Mouse (Mus musculus) liver, postnatal 0 days (tissue): ENCODE results near the gene Hjurp. TPM values are rescaled to one million over a fixed set of nuclear protein-coding genes. Genes with fewer than 3 reads are reported as not detected.
A peak's percentile ranks its signal among the peaks of the same experiment; 100 is the strongest.

Experiments used
- ATAC-seq: fragments of 200-750 bp; cut with Nextera tagmentation; 2 replicates; pipeline ENCODE4 v1.8.0; 2017; ENCODE audit warnings: mild to moderate bottlenecking, moderate library complexity
- DNase-seq: peaks from one replicate; pipeline ENCODE4 v3.0.0-alpha.2; 2016
- H3K27ac ChIP-seq: fragments of 300-500 bp; sonication (generic); 2 replicates; pipeline ENCODE4 v1.5.1; 2014; ENCODE audit warnings: antibody characterized with exemption, moderate library complexity, mild to moderate bottlenecking, low read depth
- H3K27me3 ChIP-seq: fragments of 300-500 bp; sonication (generic); 2 replicates; pipeline ENCODE4 v1.6.1; 2014; ENCODE audit warnings: low read length, control low read depth, mixed read lengths; ENCODE audit not compliant: insufficient read depth
- H3K36me3 ChIP-seq: fragments of 300-500 bp; sonication (generic); replicated peaks from 2 replicates; pipeline ENCODE4 v1.6.1; 2014; ENCODE audit warnings: mild to moderate bottlenecking, control low read depth, low read length, moderate library complexity, mixed read lengths; ENCODE audit not compliant: insufficient read depth
- H3K4me1 ChIP-seq: fragments of 300-500 bp; sonication (generic); 2 replicates; pipeline ENCODE4 v1.6.1; 2014; ENCODE audit warnings: antibody characterized with exemption, mild to moderate bottlenecking, control low read depth; ENCODE audit not compliant: insufficient read depth
- H3K4me2 ChIP-seq: fragments of 300-500 bp; sonication (generic); 2 replicates; pipeline ENCODE4 v1.6.1; 2014; ENCODE audit warnings: low read depth, mild to moderate bottlenecking, low read length, moderate library complexity, mixed read lengths
- H3K4me3 ChIP-seq: fragments of 300-500 bp; sonication (generic); 2 replicates; pipeline ENCODE4 v1.5.1; 2014; ENCODE audit warnings: low read depth, low read length
- H3K9ac ChIP-seq: fragments of 300-500 bp; sonication (generic); replicated peaks from 2 replicates; pipeline ENCODE4 v1.6.1; 2014; ENCODE audit warnings: mild to moderate bottlenecking, moderate library complexity
- H3K9me3 ChIP-seq: fragments of 300-500 bp; sonication (generic); 2 replicates; pipeline ENCODE4 v1.6.1; 2016; ENCODE audit warnings: mild to moderate bottlenecking, control low read depth, low read length, mixed read lengths
- CTCF ChIP-seq: sonication (generic); IDR thresholded peaks from 2 replicates; pipeline ENCODE4 v1.5.1; 2016; ENCODE audit warnings: antibody characterized with exemption, low read depth
- EP300 ChIP-seq: IDR thresholded peaks from 2 replicates; pipeline ENCODE4 v1.6.1; 2016; ENCODE audit warnings: antibody characterized with exemption, low read depth, mild to moderate bottlenecking
- WGBS: fragments of 180-500 bp; shearing (Covaris S2); extraction: QIAGEN DNeasy Blood & Tissue Kit; methylation state at CpG from one replicate; pipeline ENCODE4 v1.1.7; 2014; ENCODE audit not compliant: insufficient replicate concordance; 5-methylcytosine and 5-hydroxymethylcytosine counted together
- polyA plus RNA-seq: library from polyadenylated mRNA; unstranded; fragments of >200 nt; fragmentation: Nextera tagmentation; extraction: Ambion mirVana; gene quantifications from 2 replicates; pipeline ENCODE4 v1.2.1, GENCODE M21; 2015

The Hjurp gene
- polyA plus RNA-seq, 1 experiment from 2014 or later: 37.0 TPM

- no peak for TF ChIP-seq EP300
- no peak for TF ChIP-seq CTCF
- Histone ChIP-seq H3K9me3 (no peaks in the 10 kb centered on the region), H3K4me2 (no peak overlapping the region), H3K27ac (no peak overlapping the region), H3K9ac (no peak overlapping the region), H3K36me3 (peaks cover 71% of the 10 kb centered on the region), H3K4me3 (no peak overlapping the region), H3K27me3 (no peaks in the 10 kb centered on the region), H3K4me1 (peaks cover 32% of the 10 kb centered on the region)
- DNase-seq: no peak
- no peak for ATAC-seq
- WGBS: 56% methylated on average over 4 of the region's 4 CpGs
These were observed 4.6 kb downstream of the Hjurp start for GRCm38 (mm10) chr1:88272851-88273250.

- Histone ChIP-seq H3K27me3 (no peaks in the 10 kb centered on the region), H3K36me3 (peaks cover 90% of the 10 kb centered on the region), H3K9ac (no peak overlapping the region), H3K27ac (peak overlapping the region; percentile 48), H3K4me3 (no peak overlapping the region), H3K9me3 (no peaks in the 10 kb centered on the region), H3K4me2 (no peak overlapping the region), H3K4me1 (peaks cover 13% of the 10 kb centered on the region)
- ATAC-seq (peak; percentile 77), DNase-seq (no peak)
- WGBS: 81% methylated on average over 12 of the region's 12 CpGs
- TF ChIP-seq CTCF (0 out of 2 replicates have a peak, but pooled peaks have one; percentile 14), EP300 (no peak)
These were observed 7.7 kb downstream of the Hjurp start for GRCm38 (mm10) chr1:88269539-88270309.

GRCm38 (mm10) chr1:88268070-88268469, 9.4 kb downstream of the Hjurp start:
- 78% methylated on average over 6 of the region's 6 CpGs for WGBS
- Histone ChIP-seq H3K27ac (no peak overlapping the region), H3K4me1 (peaks cover 11% of the 10 kb centered on the region), H3K27me3 (no peaks in the 10 kb centered on the region), H3K4me3 (no peak overlapping the region), H3K4me2 (no peak overlapping the region), H3K9me3 (no peaks in the 10 kb centered on the region), H3K9ac (no peak overlapping the region), H3K36me3 (peaks cover 90% of the 10 kb centered on the region)
- DNase-seq (no peak), ATAC-seq (no peak)
- TF ChIP-seq EP300 (no peak), CTCF (no peak)

DNA sequence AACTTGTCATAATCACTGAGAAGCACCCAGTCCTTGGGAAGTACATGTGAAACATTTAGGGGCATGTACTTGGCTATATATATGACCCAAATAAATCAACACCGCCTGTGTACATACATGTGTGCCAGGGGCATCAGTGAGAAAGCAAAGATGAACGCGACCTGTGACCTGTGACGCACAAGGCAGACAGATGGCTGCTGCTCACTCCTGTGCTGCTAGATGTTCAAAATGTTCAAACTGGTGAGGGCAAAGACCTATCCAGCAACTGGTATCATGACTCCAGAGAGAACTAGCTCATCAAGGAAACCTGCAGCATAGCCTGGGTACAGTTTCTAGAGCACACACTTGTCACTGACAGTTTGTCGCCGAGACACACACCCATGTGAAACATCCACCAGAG, 9.9 kb downstream of the Hjurp start:
- no peaks in the 10 kb centered on the region for H3K27me3 ChIP-seq
- H3K27ac ChIP-seq: no peak overlapping the region
- H3K9me3 ChIP-seq: no peaks in the 10 kb centered on the region

DNA sequence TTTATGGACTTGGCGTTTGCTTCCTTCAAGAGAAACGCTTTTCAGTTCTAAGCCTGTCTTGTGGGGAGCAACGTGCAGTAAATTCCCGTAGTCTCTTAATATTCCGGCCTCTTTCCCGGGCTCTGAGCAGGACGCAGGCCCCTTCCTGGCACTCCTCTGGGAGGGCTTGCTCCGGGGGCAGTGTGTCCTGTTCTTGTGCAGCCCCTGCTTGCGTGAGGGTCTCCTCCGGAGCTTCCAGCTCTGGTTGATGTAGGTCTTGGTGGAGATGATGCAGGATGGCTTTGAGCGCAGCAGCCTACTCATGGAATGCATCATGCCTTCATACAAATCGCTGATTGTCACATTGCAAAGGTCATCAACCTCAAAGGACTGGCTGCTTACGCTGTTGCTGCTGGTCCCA, 11.3 kb downstream of the Hjurp start:
- ATAC-seq (no peak), DNase-seq (no peak)
- Histone ChIP-seq H3K4me1 (peaks cover 29% of the 10 kb centered on the region), H3K36me3 (peaks cover 90% of the 10 kb centered on the region), H3K4me2 (no peak overlapping the region), H3K27me3 (no peaks in the 10 kb centered on the region), H3K9ac (no peak overlapping the region), H3K9me3 (no peaks in the 10 kb centered on the region), H3K4me3 (no peak overlapping the region), H3K27ac (no peak overlapping the region)
- TF ChIP-seq EP300 (no peak), CTCF (no peak)
- WGBS: 87% methylated on average over 13 of the region's 13 CpGs

More for the DNA sequence above, 9.9 kb downstream of the Hjurp start:
- TF ChIP-seq EP300: no peak
- no peak for TF ChIP-seq CTCF
- DNase-seq (no peak), ATAC-seq (no peak)
- Histone ChIP-seq H3K9ac (no peak overlapping the region), H3K4me3 (no peak overlapping the region), H3K4me1 (peaks cover 15% of the 10 kb centered on the region), H3K36me3 (peaks cover 90% of the 10 kb centered on the region), H3K4me2 (no peak overlapping the region)
- WGBS: 88% methylated on average over 6 of the region's 6 CpGs

- ATAC-seq (no peak), DNase-seq (no peak)
- 72% methylated on average over 4 of the region's 4 CpGs for WGBS
These were observed 12.6 kb downstream of the Hjurp start for GRCm38 (mm10) chr1:88264869-88265240.

More at GRCm38 (mm10) chr1:88264869-88265240, 12.6 kb downstream of the Hjurp start:
- Histone ChIP-seq H3K9ac (no peak overlapping the region), H3K4me1 (peaks cover 39% of the 10 kb centered on the region), H3K36me3 (peaks cover 88% of the 10 kb centered on the region), H3K9me3 (no peaks in the 10 kb centered on the region), H3K4me2 (no peak overlapping the region), H3K27me3 (no peaks in the 10 kb centered on the region), H3K4me3 (no peak overlapping the region), H3K27ac (no peak overlapping the region)
- TF ChIP-seq CTCF (no peak), EP300 (no peak)
